Mouse (Mus musculus) intestine, embryonic 15.5 days (tissue): Measurements from ENCODE around the gene Vmn1r82. TPM values are rescaled to one million over a fixed set of nuclear protein-coding genes. Genes with fewer than 3 reads are reported as not detected.

ENCODE experiments used
- ATAC-seq: fragments of 200-750 bp; cut with Nextera tagmentation; 2 replicates; pipeline ENCODE4 v1.8.0; 2017; ENCODE audit warnings: moderate TSS enrichment, moderate library complexity
- H3K27ac ChIP-seq: fragments of 300-500 bp; sonication (generic); 2 replicates; pipeline ENCODE4 v1.5.1; 2015; ENCODE audit warnings: mild to moderate bottlenecking, inconsistent platforms
- H3K27me3 ChIP-seq: fragments of 300-500 bp; sonication (generic); replicated peaks from 2 replicates; pipeline ENCODE4 v1.6.1; 2015; ENCODE audit warnings: inconsistent platforms
- H3K36me3 ChIP-seq: fragments of 300-500 bp; sonication (generic); 2 replicates; pipeline ENCODE4 v1.6.1; 2015; ENCODE audit warnings: inconsistent platforms
- H3K4me1 ChIP-seq: fragments of 300-500 bp; sonication (generic); replicated peaks from 2 replicates; pipeline ENCODE4 v1.6.1; 2015; ENCODE audit warnings: inconsistent platforms
- H3K4me2 ChIP-seq: fragments of 300-500 bp; sonication (generic); replicated peaks from 2 replicates; pipeline ENCODE4 v1.6.1; 2015; ENCODE audit warnings: mild to moderate bottlenecking, inconsistent platforms
- H3K4me3 ChIP-seq: fragments of 300-500 bp; sonication (generic); replicated peaks from 2 replicates; pipeline ENCODE4 v1.5.1; 2015; ENCODE audit warnings: inconsistent platforms
- H3K9ac ChIP-seq: fragments of 300-500 bp; sonication (generic); 2 replicates; pipeline ENCODE4 v1.6.1; 2015; ENCODE audit warnings: inconsistent platforms
- H3K9me3 ChIP-seq: fragments of 300-500 bp; sonication (generic); 2 replicates; pipeline ENCODE4 v1.6.1; 2016; ENCODE audit warnings: inconsistent platforms
- WGBS: fragments of 180-500 bp; shearing (Covaris S2); methylation state at CpG from one replicate; pipeline ENCODE4 v1.1.7; 2015; 5-methylcytosine and 5-hydroxymethylcytosine counted together
- polyA plus RNA-seq: library from polyadenylated mRNA; unstranded; fragments of >200 nt; fragmentation: Nextera tagmentation; extraction: Ambion mirVana; gene quantifications from 2 replicates; pipeline ENCODE4 v1.2.1, GENCODE M21; 2015

Gene Vmn1r82
- polyA plus RNA-seq, result not detected in 2 replicates

GRCm38 (mm10) chr7:12300130-12300529 lies at the start of gene Vmn1r82:
Vmn1r82 (plus strand) TSS chr7:12300430.
- 55% methylated on average over 2 of the region's 2 CpGs for WGBS
- ATAC-seq, result no peak
- Histone ChIP-seq H3K27me3 (no peaks in the 10 kb centered on the region), H3K9ac (no peak within 1 kb of the TSS), H3K9me3 (no peaks in the 10 kb centered on the region), H3K4me2 (no peak within 1 kb of the TSS), H3K36me3 (no peaks in the 10 kb centered on the region), H3K27ac (no peak within 1 kb of the TSS), H3K4me3 (no peak within 1 kb of the TSS), H3K4me1 (no peaks in the 10 kb centered on the region)

GRCm38 (mm10) chr7:12268169-12268568 lies 32.1 kb upstream of the Vmn1r82 start, which contains the start of gene Vmn1r81:
Vmn1r81 (minus strand) TSS chr7:12268269.
- 63% methylated on average over 1 of the region's 1 CpGs for WGBS
- no peak within 1 kb of the TSS for H3K27ac ChIP-seq
- ATAC-seq, result no peak
- no peaks in the 10 kb centered on the region for H3K36me3 ChIP-seq
- no peaks in the 10 kb centered on the region for H3K9me3 ChIP-seq
- no peaks in the 10 kb centered on the region for H3K27me3 ChIP-seq
- H3K4me3 ChIP-seq, result no peak within 1 kb of the TSS
- no peaks in the 10 kb centered on the region for H3K4me1 ChIP-seq
- no peak within 1 kb of the TSS for H3K9ac ChIP-seq
- no peak within 1 kb of the TSS for H3K4me2 ChIP-seq

GRCm38 (mm10) chr7:12329381-12329780 lies 29.2 kb downstream of the Vmn1r82 start, which contains the start of gene Vmn1r83:
Vmn1r83 (minus strand) TSS chr7:12329481.
- Histone ChIP-seq H3K4me2 (no peak within 1 kb of the TSS), H3K27ac (no peak within 1 kb of the TSS), H3K36me3 (no peaks in the 10 kb centered on the region), H3K4me1 (no peaks in the 10 kb centered on the region), H3K9ac (no peak within 1 kb of the TSS), H3K4me3 (no peak within 1 kb of the TSS), H3K9me3 (no peaks in the 10 kb centered on the region), H3K27me3 (no peaks in the 10 kb centered on the region)
- ATAC-seq, result no peak
- WGBS, result 74% methylated on average over 2 of the region's 2 CpGs

Other genes with a start within 250 kb of the Vmn1r82 start
- not detected in 2 replicates for gene Vmn1r78, start 150.2 kb upstream of the Vmn1r82 start, polyA plus RNA-seq
- gene Vmn1r79, start 129.2 kb upstream of the Vmn1r82 start, polyA plus RNA-seq, result not detected in 2 replicates
- not detected in 2 replicates for gene Vmn1r80, start 111.1 kb upstream of the Vmn1r82 start, polyA plus RNA-seq
- gene Vmn1r81, start 32.2 kb upstream of the Vmn1r82 start, polyA plus RNA-seq, result not detected in 2 replicates
- gene Vmn1r83, start 29.1 kb downstream of the Vmn1r82 start, polyA plus RNA-seq, result 0.05 TPM in 1 of 2 replicates, not detected in the other
- not detected in 2 replicates for gene Vmn1r84, start 68.8 kb downstream of the Vmn1r82 start, polyA plus RNA-seq
- 3.1 and 3.2 TPM in 2 replicates for gene Zfp551, start 122.3 kb downstream of the Vmn1r82 start, polyA plus RNA-seq
- 13.4 and 16.4 TPM in 2 replicates for gene Zfp606, start 177.9 kb downstream of the Vmn1r82 start, polyA plus RNA-seq
- not detected in 2 replicates for gene 2900092C05Rik, start 212.1 kb downstream of the Vmn1r82 start, polyA plus RNA-seq